Mouse (Mus musculus) lung, adult 2 months (tissue): Measurements from ENCODE around the gene Sgpp1. TPM values are rescaled to one million over a fixed set of nuclear protein-coding genes. Genes with fewer than 3 reads are reported as not detected.
"Not testable (repeated sequence)": the region's sequence is repeated elsewhere in the genome, so short reads cannot be mapped to it uniquely, and the experiment has no call there.

ENCODE experiments used
- DNase-seq: peaks from one replicate; pipeline ENCODE4 v3.0.0; 2022
- H3K4me1 ChIP-seq: fragments of 200-500 bp; 2 replicates; pipeline ENCODE4 v1.6.1; 2011; ENCODE audit warnings: low read length; ENCODE audit not compliant: control insufficient read depth, insufficient read depth
- H3K4me3 ChIP-seq: fragments of 200-500 bp; replicated peaks from 2 replicates; pipeline ENCODE3; 2011; ENCODE audit warnings: low read depth, mild to moderate bottlenecking, control low read depth, low read length; ENCODE audit errors: extremely low read depth
- CTCF ChIP-seq: fragments of 200-500 bp; IDR thresholded peaks from 2 replicates; pipeline ENCODE4 v1.5.1; 2011; ENCODE audit warnings: mild to moderate bottlenecking, low read length, control low read depth; ENCODE audit not compliant: insufficient read depth
- POLR2A ChIP-seq: fragments of 200-500 bp; IDR thresholded peaks from 2 replicates; pipeline ENCODE4 v1.6.1; 2011; ENCODE audit warnings: low read depth, mild to moderate bottlenecking, control low read depth, low read length, borderline replicate concordance; ENCODE audit errors: extremely low read depth
- WGBS: fragments of 180-500 bp; shearing (Covaris S2); methylation state at CpG from one replicate; pipeline ENCODE4 v1.1.7; 2018; 5-methylcytosine and 5-hydroxymethylcytosine counted together
- polyA plus RNA-seq: library from polyadenylated mRNA; depleted of rRNA; stranded (reverse); fragments of >200 nt; gene quantifications from 2 replicates; pipeline ENCODE4 v1.2.3, GENCODE M21; 2012

Gene Sgpp1
- polyA plus RNA-seq, 1 experiment = 35.2 TPM

- WGBS = 86% methylated on average over 11 of the region's 11 CpGs
Measured at GRCm38 (mm10) chr12:75723839-75724463, 11.6 kb downstream of the Sgpp1 start.

GRCm38 (mm10) chr12:75721941-75722340 lies 13.6 kb downstream of the Sgpp1 start:
- Histone ChIP-seq H3K4me1 (no peaks in the 10 kb centered on the region; the same call in 1 of the 2 replicates), H3K4me3 (no peak overlapping the region)
- no peak for DNase-seq
- TF ChIP-seq POLR2A (no peak), CTCF (no peak)
- 42% methylated on average over 4 of the region's 4 CpGs for WGBS

More at GRCm38 (mm10) chr12:75723839-75724463, 11.6 kb downstream of the Sgpp1 start:
- TF ChIP-seq CTCF = no peak
- TF ChIP-seq POLR2A = no peak
- Histone ChIP-seq H3K4me1 (no peaks in the 10 kb centered on the region; the same call in 1 of the 2 replicates), H3K4me3 (no peak overlapping the region)
- no peak for DNase-seq

GRCm38 (mm10) chr12:75721006-75721405 lies 14.5 kb downstream of the Sgpp1 start:
- no peak for DNase-seq
- TF ChIP-seq POLR2A = no peak
- no peak for TF ChIP-seq CTCF
- H3K4me1 ChIP-seq = no peaks in the 10 kb centered on the region
- no peak overlapping the region for H3K4me3 ChIP-seq
- WGBS = 74% methylated on average over 9 of the region's 9 CpGs

- 62% methylated on average over 9 of the region's 9 CpGs for WGBS
- TF ChIP-seq CTCF (no peak), POLR2A (no peak)
- DNase-seq = no peak
- no peaks in the 10 kb centered on the region for H3K4me1 ChIP-seq
- no peak overlapping the region for H3K4me3 ChIP-seq
Measured at GRCm38 (mm10) chr12:75713596-75713995, 21.9 kb downstream of the Sgpp1 start.

GRCm38 (mm10) chr12:75712905-75713304 lies 22.6 kb downstream of the Sgpp1 start:
- H3K4me3 ChIP-seq, H3K4me1 ChIP-seq, DNase-seq: not testable (repeated sequence)
- WGBS = 90% methylated on average over 7 of the region's 7 CpGs

GRCm38 (mm10) chr12:75710596-75711376 lies 24.7 kb downstream of the Sgpp1 start:
- H3K4me3 ChIP-seq = no peak overlapping the region
- no peak for TF ChIP-seq POLR2A
- no peak for TF ChIP-seq CTCF
- H3K4me1 ChIP-seq = no peaks in the 10 kb centered on the region
- WGBS = 91% methylated on average over 9 of the region's 9 CpGs
- no peak for DNase-seq

GRCm38 (mm10) chr12:75709506-75709905 lies 26.0 kb downstream of the Sgpp1 start:
- 61% methylated on average over 2 of the region's 2 CpGs for WGBS
- TF ChIP-seq CTCF (no peak), POLR2A (no peak)
- DNase-seq = no peak
- Histone ChIP-seq H3K4me3 (no peak overlapping the region), H3K4me1 (no peaks in the 10 kb centered on the region)

GRCm38 (mm10) chr12:75706670-75707069 lies 28.9 kb downstream of the Sgpp1 start:
- WGBS = 71% methylated on average over 7 of the region's 7 CpGs
- no peak for TF ChIP-seq POLR2A
- no peak for TF ChIP-seq CTCF
- H3K4me1 ChIP-seq = no peaks in the 10 kb centered on the region
- no peak overlapping the region for H3K4me3 ChIP-seq
- DNase-seq = no peak

- no peak for TF ChIP-seq POLR2A
- TF ChIP-seq CTCF = no peak
- 67% methylated on average over 3 of the region's 3 CpGs for WGBS
- Histone ChIP-seq H3K4me3 (no peak overlapping the region), H3K4me1 (no peaks in the 10 kb centered on the region)
- DNase-seq = no peak
Measured at GRCm38 (mm10) chr12:75702739-75703122, 32.8 kb downstream of the Sgpp1 start.
